Mouse (Mus musculus): Measurements from ENCODE around the gene Hhipl1.

- TF ChIP-seq CTCF (IDR thresholded peaks at IDR 0.05; ENCODE audit: low read depth) (no peak), EP300 (optimal IDR thresholded peaks at IDR 0.05) (no peak)
Measured at GRCm38 (mm10) chr12:108374689-108375088, 68.6 kb downstream of the Hhipl1 start.
